Mouse (Mus musculus) C2C12 (cell line): Measurements from ENCODE around the gene Agbl3. TPM values are rescaled to one million over a fixed set of nuclear protein-coding genes. Genes with fewer than 3 reads are reported as not detected.

Experiments
- H3K27me3 ChIP-seq: one replicate; pipeline ENCODE4 v1.6.1; 2011; ENCODE audit not compliant: control insufficient read depth, insufficient read depth, insufficient read length
- H3K36me3 ChIP-seq: one replicate; pipeline ENCODE4 v1.6.1; 2011; ENCODE audit not compliant: control insufficient read depth, insufficient read depth
- H3K4me3 ChIP-seq: one replicate; pipeline ENCODE4 v1.5.1; 2011; ENCODE audit warnings: mild to moderate bottlenecking, control low read depth; ENCODE audit not compliant: poor library complexity, insufficient read depth, severe bottlenecking
- H3K79me2 ChIP-seq: one replicate; pipeline ENCODE4 v1.6.1; 2011; ENCODE audit not compliant: control insufficient read depth, insufficient read depth
- H3K79me3 ChIP-seq: one replicate; pipeline ENCODE4 v1.6.1; 2011; ENCODE audit warnings: low read depth, control low read depth
- H3ac ChIP-seq: one replicate; pipeline ENCODE3; 2011; ENCODE audit warnings: low read depth; ENCODE audit not compliant: control insufficient read depth, insufficient read length
- CEBPB ChIP-seq: IDR thresholded peaks from one replicate; pipeline ENCODE4 v1.6.1; 2011; ENCODE audit warnings: low read depth, mild to moderate bottlenecking, control low read depth, moderate library complexity
- CTCF ChIP-seq: IDR thresholded peaks from one replicate; pipeline ENCODE4 v1.5.1; 2011; ENCODE audit not compliant: control insufficient read depth, insufficient read depth, insufficient read length
- FOSL1 ChIP-seq: IDR thresholded peaks from one replicate; pipeline ENCODE4 v1.8.0; 2011; ENCODE audit warnings: mild to moderate bottlenecking, low read length; ENCODE audit not compliant: poor library complexity, insufficient read depth, severe bottlenecking
- MAX ChIP-seq: IDR thresholded peaks from one replicate; pipeline ENCODE4 v1.6.1; 2011; ENCODE audit warnings: mild to moderate bottlenecking, control low read depth
- MYOD1 ChIP-seq: IDR thresholded peaks from one replicate; pipeline ENCODE4 v1.6.1; 2011; ENCODE audit warnings: low read depth; ENCODE audit not compliant: control insufficient read depth, insufficient read length
- MYOG ChIP-seq: IDR thresholded peaks from one replicate; pipeline ENCODE4 v1.6.1; 2011; ENCODE audit not compliant: control insufficient read depth, insufficient read length; ENCODE audit errors: extremely low read depth
- USF1 ChIP-seq: IDR thresholded peaks from one replicate; pipeline ENCODE4 v1.6.1; 2011; ENCODE audit warnings: low read depth, mild to moderate bottlenecking, control low read depth, moderate library complexity
- polyA plus RNA-seq: library from polyadenylated mRNA; unstranded; fragments of >200 nt; fragmentation: generic; extraction: Trizol; gene quantifications from one replicate; pipeline ENCODE4 v1.2.1, GENCODE M21; 2012; ENCODE audit warnings: missing spikeins

Agbl3 gene
- polyA plus RNA-seq, 1 experiment: 2.4 TPM

DNA sequence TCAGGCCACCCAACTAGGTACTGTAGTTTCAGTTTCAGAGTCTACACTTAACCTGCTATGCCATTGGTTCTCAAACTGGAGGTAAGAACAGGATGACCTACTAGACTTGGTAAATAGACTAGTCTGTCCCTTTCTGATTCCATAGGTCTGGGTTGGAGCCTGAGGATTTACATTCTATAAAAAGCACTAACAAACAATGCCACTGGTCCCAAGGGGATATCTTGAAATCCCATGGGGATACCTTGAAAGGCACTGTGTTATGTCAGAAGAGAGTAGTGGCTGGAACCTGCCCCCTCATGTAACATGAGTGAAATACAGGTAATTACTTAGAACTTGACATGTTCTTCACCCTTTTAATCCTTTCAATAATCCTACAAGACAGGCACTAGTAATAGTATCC lies 3.8 kb upstream of the Agbl3 start:
- Histone ChIP-seq H3K27me3 (no peaks in the 10 kb centered on the region), H3ac (no peak overlapping the region), H3K79me3 (no peaks in the 10 kb centered on the region), H3K79me2 (no peaks in the 10 kb centered on the region), H3K36me3 (peaks cover 47% of the 10 kb centered on the region), H3K4me3 (no peak overlapping the region)
- TF ChIP-seq CTCF (no peak), CEBPB (no peak), MAX (no peak), USF1 (no peak)

DNA sequence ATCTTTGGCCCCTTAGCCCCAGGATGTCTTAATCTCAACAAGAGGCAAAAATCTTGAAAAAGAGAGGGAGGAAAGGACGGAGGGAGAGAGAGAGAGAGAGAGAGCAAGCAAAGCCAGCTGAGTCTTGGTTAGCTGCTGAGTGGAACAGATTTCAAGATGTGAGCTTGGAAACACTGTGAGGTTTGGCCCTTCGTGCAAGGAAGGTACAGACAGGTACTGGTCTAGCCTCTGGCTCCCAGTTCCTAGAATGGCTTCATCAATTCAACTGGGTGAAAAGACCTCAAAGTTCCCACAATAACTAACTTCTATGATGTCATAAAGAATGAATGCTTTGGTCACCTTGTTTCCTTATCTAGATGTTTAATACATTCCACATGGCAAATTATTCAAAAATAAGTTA lies 3.1 kb upstream of the Agbl3 start:
- H3K36me3 ChIP-seq: peaks cover 40% of the 10 kb centered on the region
- H3K79me2 ChIP-seq: no peaks in the 10 kb centered on the region
- TF ChIP-seq MYOG (no peak), MAX (no peak), FOSL1 (no peak), CTCF (no peak), CEBPB (no peak), USF1 (no peak), MYOD1 (no peak)
- no peaks in the 10 kb centered on the region for H3K79me3 ChIP-seq
- no peaks in the 10 kb centered on the region for H3K27me3 ChIP-seq
- no peak overlapping the region for H3ac ChIP-seq
- no peak overlapping the region for H3K4me3 ChIP-seq

DNA sequence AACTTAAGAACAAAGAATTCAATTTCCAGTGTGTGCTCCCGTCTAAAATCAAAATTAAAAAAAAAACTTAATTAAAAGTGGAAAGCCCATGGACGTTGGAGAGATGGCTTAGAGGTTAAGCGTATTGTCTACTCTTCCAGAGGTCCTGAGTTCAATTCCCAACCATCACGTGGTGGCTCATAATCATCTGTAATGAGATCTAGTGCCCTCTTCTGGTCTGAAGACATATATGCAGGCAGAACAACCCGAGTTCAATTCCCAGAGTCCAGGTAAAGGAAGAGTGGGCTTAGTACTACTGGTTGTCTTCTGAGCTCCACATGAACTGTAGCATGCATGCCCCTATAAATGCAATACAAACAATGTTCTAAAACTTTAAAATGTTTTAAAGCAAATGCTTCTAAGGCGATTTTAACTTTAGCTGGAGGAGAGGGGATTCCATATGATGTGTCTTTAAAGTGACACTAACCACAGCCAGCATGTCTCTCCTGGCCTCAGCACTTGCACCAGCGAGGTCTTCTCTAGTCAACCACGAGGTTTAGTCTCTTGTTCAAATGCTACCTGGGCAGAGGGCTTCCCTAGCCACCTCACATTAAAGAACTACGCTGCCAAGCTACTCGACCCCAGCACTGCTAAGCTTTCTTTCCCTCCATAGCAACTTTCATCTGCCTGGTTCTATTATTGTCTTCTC lies 2.1 kb upstream of the Agbl3 start:
- Histone ChIP-seq H3K36me3 (peaks cover 35% of the 10 kb centered on the region), H3K79me3 (no peaks in the 10 kb centered on the region), H3K79me2 (no peaks in the 10 kb centered on the region), H3K4me3 (no peak overlapping the region), H3ac (no peak overlapping the region), H3K27me3 (no peaks in the 10 kb centered on the region)
- no peak for TF ChIP-seq CEBPB
- no peak for TF ChIP-seq FOSL1
- TF ChIP-seq USF1: peak; percentile 86
- no peak for TF ChIP-seq MAX
- no peak for TF ChIP-seq MYOD1
- no peak for TF ChIP-seq MYOG
- TF ChIP-seq CTCF: no peak

DNA sequence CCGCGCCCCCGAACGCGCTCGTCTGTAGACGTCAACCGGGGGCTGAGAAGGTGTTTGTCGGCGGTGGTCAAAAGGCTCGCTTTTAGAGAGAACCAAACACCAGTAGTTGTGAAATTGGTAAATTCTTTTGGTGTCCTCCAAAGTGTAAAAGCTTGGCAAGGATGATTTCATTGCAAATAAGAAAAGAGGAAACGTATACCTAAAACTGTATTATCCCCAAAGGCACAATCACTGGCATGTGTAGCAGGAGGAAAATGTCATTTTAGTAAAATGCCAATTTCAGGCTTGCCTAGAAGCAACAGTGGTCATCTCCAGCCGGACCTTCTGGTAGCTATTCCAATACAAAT lies 684 bp downstream of the Agbl3 start:
- Histone ChIP-seq H3ac (peak overlapping the region; percentile 68), H3K4me3 (peak overlapping the region; percentile 42), H3K36me3 (peaks cover 24% of the 10 kb centered on the region), H3K27me3 (no peaks in the 10 kb centered on the region), H3K79me2 (no peaks in the 10 kb centered on the region), H3K79me3 (no peaks in the 10 kb centered on the region)
- TF ChIP-seq MAX (peak; percentile 1), MYOD1 (no peak)

DNA sequence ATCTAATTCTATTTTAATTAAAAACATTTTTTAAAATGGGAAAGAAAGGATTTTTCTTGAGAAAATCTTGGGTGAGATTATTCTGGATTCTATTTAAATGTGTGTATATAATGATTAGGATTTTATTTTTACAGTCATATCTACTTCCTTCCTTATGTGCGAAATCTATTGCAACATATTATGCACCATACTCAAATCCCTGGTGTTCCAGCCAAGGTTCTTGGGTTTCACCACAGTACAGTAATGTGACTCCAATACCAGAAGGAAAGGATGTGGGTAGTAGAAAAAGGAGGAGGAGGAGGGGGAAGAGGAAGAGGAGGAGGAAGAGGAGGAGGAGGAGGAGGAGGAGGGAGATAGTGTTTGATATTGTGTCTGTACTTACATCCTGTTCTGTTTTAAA lies 2.3 kb downstream of the Agbl3 start:
- no peaks in the 10 kb centered on the region for H3K79me3 ChIP-seq
- no peaks in the 10 kb centered on the region for H3K79me2 ChIP-seq
- no peak for TF ChIP-seq FOSL1
- peak; percentile 95 for TF ChIP-seq CEBPB
- no peak for TF ChIP-seq MYOG
- TF ChIP-seq MAX: no peak
- no peak for TF ChIP-seq CTCF
- H3K36me3 ChIP-seq: peaks cover 22% of the 10 kb centered on the region
- no peaks in the 10 kb centered on the region for H3K27me3 ChIP-seq
- H3ac ChIP-seq: no peak overlapping the region
- no peak overlapping the region for H3K4me3 ChIP-seq

DNA sequence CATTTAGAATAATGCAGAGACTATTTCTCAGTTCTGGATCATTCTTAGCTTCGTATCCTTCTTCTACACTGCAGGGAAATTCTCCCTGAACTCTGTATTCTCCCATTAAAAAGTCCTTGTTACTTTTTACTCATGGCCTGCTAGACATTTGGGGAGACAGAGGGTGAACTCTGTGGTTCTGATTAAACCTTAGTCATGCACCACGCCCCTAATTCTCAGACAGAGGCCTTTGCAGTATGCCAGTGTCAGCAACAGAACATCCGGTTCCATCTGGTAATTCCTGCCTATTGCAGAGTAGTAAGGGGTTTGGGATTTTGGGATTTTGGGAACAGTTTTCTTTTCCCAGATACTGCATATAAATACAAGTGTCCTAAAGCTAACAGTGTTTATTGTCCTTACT lies 16.6 kb downstream of the Agbl3 start:
- H3K36me3 ChIP-seq: no peaks in the 10 kb centered on the region
- TF ChIP-seq CTCF (no peak), CEBPB (peak; percentile 25), MAX (peak; percentile 62), FOSL1 (peak; percentile 69), MYOD1 (peak; percentile 26), MYOG (no peak), USF1 (no peak)
- no peaks in the 10 kb centered on the region for H3K79me3 ChIP-seq
- no peak overlapping the region for H3K4me3 ChIP-seq
- H3K79me2 ChIP-seq: no peaks in the 10 kb centered on the region
- no peak overlapping the region for H3ac ChIP-seq
- H3K27me3 ChIP-seq: no peaks in the 10 kb centered on the region
